Mouse (Mus musculus) common myeloid progenitor, adult 5-6 weeks (primary cell): ENCODE data around the gene Rhot1. TPM values are rescaled to one million over a fixed set of nuclear protein-coding genes. Genes with fewer than 3 reads are reported as not detected.

Experiments
- ATAC-seq: replicated peaks from 2 replicates; pipeline ENCODE4 v1.8.0; 2016; ENCODE audit warnings: low read depth, mild to moderate bottlenecking, moderate TSS enrichment, inconsistent platforms; ENCODE audit not compliant: poor library complexity, severe bottlenecking
- total RNA-seq: library from RNA; stranded (forward); fragments of 200-1000, 187-1606 nt; gene quantifications from 2 replicates; pipeline ENCODE4 v1.2.3, GENCODE M21; 2017

The Rhot1 gene
- total RNA-seq, 1 experiment from 2014 or later = 57.0 TPM

DNA sequence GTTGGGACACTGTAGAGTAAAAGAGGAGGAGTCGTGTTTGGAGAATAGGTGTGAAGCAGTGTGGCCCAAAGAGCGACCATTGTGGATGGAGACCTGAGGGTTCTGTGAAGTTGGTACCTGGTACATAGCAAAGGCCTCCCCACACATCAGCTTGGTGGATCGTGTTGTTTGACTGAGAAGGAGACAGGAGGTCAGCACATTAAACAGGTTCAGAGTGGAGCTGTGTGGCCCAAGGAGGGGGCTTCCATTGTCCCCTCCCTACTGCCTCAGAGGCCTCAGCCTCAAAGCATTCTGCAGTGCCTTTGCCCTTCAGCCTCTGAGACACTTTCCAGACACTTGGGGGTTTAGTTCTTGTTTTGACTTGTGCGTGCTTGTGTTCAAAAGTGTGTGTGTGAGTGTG, 105.1 kb downstream of the Rhot1 start:
- no peak for ATAC-seq

DNA sequence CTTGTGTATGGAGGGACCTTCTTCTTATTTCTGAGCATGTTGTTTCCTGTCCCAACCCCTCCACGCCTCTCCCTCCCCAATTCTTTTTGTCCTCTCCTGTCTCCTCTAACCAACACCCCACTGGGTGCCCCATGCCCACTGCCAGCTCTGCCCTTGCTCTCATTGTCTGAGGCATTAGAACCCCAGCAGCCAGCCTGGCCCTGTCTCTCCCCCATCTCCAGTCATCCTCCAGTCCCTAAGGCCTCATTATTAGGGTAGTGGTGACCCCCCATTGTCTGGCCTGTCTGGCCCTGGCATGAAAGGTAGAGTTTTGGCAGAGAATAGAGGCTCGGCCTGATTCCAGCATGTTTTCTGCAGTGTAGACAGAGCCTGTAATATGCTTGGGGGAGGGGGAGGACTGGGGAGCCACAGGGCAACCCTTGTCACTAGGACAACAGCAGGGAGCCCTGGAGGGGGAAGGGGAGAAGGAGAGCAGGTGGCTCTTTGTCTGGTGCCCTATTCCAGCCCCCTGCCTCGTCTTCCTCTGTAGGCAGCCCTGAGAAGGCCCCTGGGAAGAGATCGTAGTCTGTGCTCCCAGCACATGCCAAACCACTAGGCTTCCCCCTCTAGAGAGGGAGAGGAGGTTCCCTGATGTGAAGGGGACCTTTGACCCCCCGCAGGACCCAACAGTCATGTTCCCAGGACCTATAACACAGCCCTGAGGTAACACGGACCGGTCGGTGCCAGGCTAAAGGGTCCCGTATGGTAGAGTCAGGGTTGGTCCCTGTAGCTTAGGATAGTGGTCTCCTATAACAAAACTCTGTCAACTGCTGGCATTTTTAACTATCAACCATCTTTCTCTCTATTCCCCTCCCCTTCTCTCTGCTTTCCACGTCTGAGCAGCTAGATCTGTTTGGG, 107.2 kb downstream of the Rhot1 start:
- no peak for ATAC-seq

Other genes with a start within 250 kb of the Rhot1 start
- 106 and 118 TPM in 2 replicates for gene Utp6, start 246.6 kb upstream of the Rhot1 start, total RNA-seq
- 111 and 149 TPM in 2 replicates for gene Suz12, start 215.9 kb upstream of the Rhot1 start, total RNA-seq
- 89.2 and 106 TPM in 2 replicates for gene Crlf3, start 128.0 kb upstream of the Rhot1 start, total RNA-seq
- gene Atad5, start 119.6 kb upstream of the Rhot1 start, total RNA-seq = 47.1 and 54.9 TPM in 2 replicates
- 9.3 and 11.6 TPM in 2 replicates for gene Tefm, start 66.8 kb upstream of the Rhot1 start, total RNA-seq
- not detected in 2 replicates for gene Adap2, start 54.9 kb upstream of the Rhot1 start, total RNA-seq
- gene Rnf135, start 25.2 kb upstream of the Rhot1 start, total RNA-seq = 5.6 and 8.1 TPM in 2 replicates
- 0.73 and 1.5 TPM in 2 replicates for gene Rhbdl3, start 91.9 kb downstream of the Rhot1 start, total RNA-seq
- 11.3 and 14.2 TPM in 2 replicates for gene 5730455P16Rik, start 169.0 kb downstream of the Rhot1 start, total RNA-seq
- gene Zfp207, start 174.3 kb downstream of the Rhot1 start, total RNA-seq = 244 and 248 TPM in 2 replicates
- 81.0 and 107 TPM in 2 replicates for gene Psmd11, start 219.6 kb downstream of the Rhot1 start, total RNA-seq